Comparison of ENCODE assay signal across 1 mouse cellular context in genomic region chr10:61675935-61676334, GRCm38 (mm10).
TF ChIP-seq lines count a peak whose summit lies in the region.

No protein-coding gene starts in this region.

TF ChIP-seq in MEL, 35 proteins besides CTCF, POLR2A, EP300 and RAD21 (continued from another document):
- TF ChIP-seq ETS1 (IDR thresholded peaks at IDR 0.05; ENCODE audit: low read depth, low read length) (no peak), ELF1 (IDR thresholded peaks at IDR 0.05; ENCODE audit: low read depth, low read length) (peak; percentile 79), MXI1 (IDR thresholded peaks at IDR 0.05; ENCODE audit: low read depth, low read length) (no peak), MYC (IDR thresholded peaks at IDR 0.05; ENCODE audit: low read depth, low read length) (no peak), BHLHE40 (IDR thresholded peaks at IDR 0.05; ENCODE audit: borderline replicate concordance, low read depth, low read length) (no peak), HCFC1 (IDR thresholded peaks at IDR 0.05; ENCODE audit: low read depth, low read length) (peak; percentile 64), NRF1 (IDR thresholded peaks at IDR 0.05; ENCODE audit: insufficient read depth, low read depth, low read length, poor library complexity, severe bottlenecking) (no peak), SMC3 (IDR thresholded peaks at IDR 0.05; ENCODE audit: low read depth, low read length) (no peak), KAT2A (conservative IDR thresholded peaks at IDR 0.05; ENCODE audit: low read depth, low read length) (no peak), TCF12 (IDR thresholded peaks at IDR 0.05; ENCODE audit: low read depth, low read length) (no peak)
